Mouse (Mus musculus): ENCODE data around the gene Kank1.

DNA sequence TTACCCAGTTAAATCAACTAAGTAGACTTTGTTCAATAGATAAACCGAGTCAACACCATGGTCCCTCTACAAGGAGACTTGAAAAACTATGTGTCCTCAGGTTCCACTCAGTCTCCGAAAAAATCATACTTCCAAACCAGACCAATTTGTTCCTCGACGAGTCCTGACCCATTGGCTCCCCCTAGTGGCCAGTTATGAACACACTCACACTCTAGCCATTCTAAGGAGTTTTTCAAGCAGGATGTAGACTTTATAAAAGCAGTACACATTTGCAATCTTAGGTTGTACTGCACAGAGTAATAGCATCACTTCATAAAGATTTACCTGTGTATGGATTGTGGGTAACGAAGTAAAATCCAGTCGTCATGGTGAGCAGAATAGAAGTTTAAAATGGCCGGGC is 208.3 kb downstream of the Kank1 start:
- TF ChIP-seq POLR2A (IDR thresholded peaks at IDR 0.05; ENCODE audit: insufficient read depth, low read depth, low read length) (no peak), CTCF (IDR thresholded peaks at IDR 0.05; ENCODE audit: insufficient read depth, low read depth, low read length) (no peak)

Measured in olfactory bulb, adult 2 months (tissue).